Mouse (Mus musculus) erythroblast, embryonic 14.5 days (primary cell): Measurements from ENCODE around the gene Dnah8.

ENCODE experiments used
- GATA1 ChIP-seq: IDR thresholded peaks from 2 replicates; pipeline ENCODE4 v1.6.1; 2012; ENCODE audit warnings: low read length, inconsistent platforms, mixed read lengths
- TAL1 ChIP-seq: IDR thresholded peaks from 3 replicates; pipeline ENCODE4 v1.6.1; 2012; ENCODE audit warnings: low read length, inconsistent platforms, mixed read lengths

GRCm38 (mm10) chr17:30803668-30804067 lies 179.5 kb downstream of the Dnah8 start:
- TF ChIP-seq GATA1 (no peak), TAL1 (no peak)
